8 mouse cellular contexts compared by ENCODE assay signal in the genomic region with DNA sequence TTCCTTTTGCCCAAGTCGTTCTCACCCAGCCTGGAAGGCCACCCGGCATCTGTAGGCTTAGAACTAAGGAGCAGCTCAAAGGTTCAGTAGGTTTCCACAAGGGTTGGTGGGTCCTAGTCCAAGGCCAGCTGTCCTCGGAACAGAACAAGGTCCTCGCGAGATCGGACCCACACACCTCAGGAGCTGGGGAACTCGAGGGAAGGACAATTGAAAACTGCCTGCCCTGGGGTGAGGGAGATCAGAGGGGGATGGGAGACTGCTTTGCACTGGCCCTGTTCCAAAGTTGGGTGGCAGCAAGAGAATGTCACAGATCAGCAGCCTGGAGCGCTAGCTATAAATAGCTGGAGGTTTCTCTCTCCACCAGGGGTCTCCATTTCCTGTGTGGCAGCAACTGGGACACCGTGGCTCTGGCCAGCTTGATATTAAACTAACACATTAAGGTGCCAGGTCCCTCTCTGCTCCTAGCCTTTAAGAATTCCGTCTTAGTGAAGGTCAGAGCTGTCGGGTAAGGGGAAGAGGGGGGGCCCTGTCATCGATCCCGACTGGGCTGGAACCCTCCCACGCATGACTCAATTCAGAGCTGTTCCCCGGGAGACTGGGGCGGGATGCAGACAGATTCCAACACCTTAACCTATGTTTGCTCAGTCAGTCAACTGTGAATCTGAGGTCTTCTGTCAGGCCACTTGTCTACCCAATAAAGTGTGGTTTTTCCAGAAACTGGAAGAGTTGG. TPM values are rescaled to one million over a fixed set of nuclear protein-coding genes. Genes with fewer than 3 reads are reported as not detected.
A peak's percentile ranks its signal among the peaks of the same experiment; 100 is the strongest.
DNase-seq lines count a peak whose midpoint lies in the region; ATAC-seq and TF ChIP-seq lines count a peak whose summit lies in the region.

No protein-coding gene starts in this region.

- no peaks in the 10 kb centered on the region for H3K9me3 ChIP-seq in limb, embryonic 14.5 days (ENCODE audit: control insufficient read depth, low read length)
- H3K9me3 ChIP-seq in midbrain, embryonic 16.5 days (replicated peaks; ENCODE audit: control insufficient read depth, low read length, poor library complexity, severe bottlenecking): no peaks in the 10 kb centered on the region

- peaks cover 31% of the 10 kb centered on the region for H3K36me3 ChIP-seq in limb, embryonic 14.5 days (ENCODE audit: control insufficient read depth, insufficient read depth, low read length)
- peaks cover 17% of the 10 kb centered on the region; the same call in 1 of the 2 replicates for H3K36me3 ChIP-seq in midbrain, embryonic 16.5 days (ENCODE audit: control insufficient read depth, insufficient read depth, low read length)
- H3K36me3 ChIP-seq in testis, adult 2 months (ENCODE audit: control insufficient read depth, insufficient read depth, low read length): no peaks in the 10 kb centered on the region

- no peak for TF ChIP-seq CTCF in testis, adult 2 months (IDR thresholded peaks at IDR 0.05; ENCODE audit: control insufficient read depth, insufficient read depth, insufficient replicate concordance, low read depth, low read length)

- H3K4me2 ChIP-seq in limb, embryonic 14.5 days (replicated peaks; ENCODE audit: low read depth, low read length, severe bottlenecking): peak overlapping the region; percentile 74
- H3K4me2 ChIP-seq in midbrain, embryonic 16.5 days (ENCODE audit: low read length): peak overlapping the region; percentile 67

- peak overlapping the region; percentile 95 for H3K4me3 ChIP-seq in limb, embryonic 14.5 days (replicated peaks; ENCODE audit: low read length)
- peak overlapping the region; percentile 100 for H3K4me3 ChIP-seq in midbrain, embryonic 16.5 days (ENCODE audit: low read depth, low read length)
- no peak overlapping the region; the same call in 1 of the 2 replicates for H3K4me3 ChIP-seq in testis, adult 2 months (ENCODE audit: control insufficient read depth, low read depth, low read length)

- peak; percentile 18 for ATAC-seq in granulocyte monocyte progenitor cell, adult 5-6 weeks (replicated peaks; ENCODE audit: poor library complexity, severe bottlenecking)
- ATAC-seq in limb, embryonic 14.5 days (ENCODE audit: low FRiP score, low read depth): no peak
- ATAC-seq in midbrain, embryonic 16.5 days: peak; percentile 25

- H3K9ac ChIP-seq in limb, embryonic 14.5 days (ENCODE audit: low read depth, low read length, severe bottlenecking): peak overlapping the region; percentile 42; the same call in 1 of the 2 replicates
- H3K9ac ChIP-seq in midbrain, embryonic 16.5 days (ENCODE audit: low read depth, low read length): peak overlapping the region; percentile 70

- H3K27ac ChIP-seq in limb, embryonic 14.5 days (replicated peaks; ENCODE audit: low read depth, low read length): peak overlapping the region; percentile 46
- H3K27ac ChIP-seq in midbrain, embryonic 16.5 days (ENCODE audit: low read length): peak overlapping the region; percentile 50
- peak overlapping the region; percentile 82 for H3K27ac ChIP-seq in testis, adult 2 months (ENCODE audit: control insufficient read depth, insufficient read depth, low read depth, low read length)

- DNase-seq in 3T3-L1 (ENCODE audit: low read depth, low spot score) (peak; percentile 81), WW6 (ENCODE audit: low read depth, low spot score) (peak; percentile 43)
- DNase-seq in embryo, embryonic 10.5 days (ENCODE audit: low spot score): peak; percentile 86
- peak; percentile 91 for DNase-seq in kidney, adult 11 months
- peak; percentile 84 for DNase-seq in limb, embryonic 14.5 days (ENCODE audit: low spot score)

- no peak for TF ChIP-seq POLR2A in limb, embryonic 14.5 days (IDR thresholded peaks at IDR 0.05; ENCODE audit: borderline replicate concordance, extremely low read depth, insufficient read depth, insufficient read length)
- TF ChIP-seq POLR2A in testis, adult 2 months (IDR thresholded peaks at IDR 0.05; ENCODE audit: control insufficient read depth, low read depth, low read length): no peak

- H3K27me3 ChIP-seq in limb, embryonic 14.5 days (ENCODE audit: control insufficient read depth, insufficient read depth, low read length): no peaks in the 10 kb centered on the region
- H3K27me3 ChIP-seq in midbrain, embryonic 16.5 days (ENCODE audit: control insufficient read depth, insufficient read depth, low read depth, low read length): no peaks in the 10 kb centered on the region
- no peaks in the 10 kb centered on the region for H3K27me3 ChIP-seq in testis, adult 2 months (ENCODE audit: control insufficient read depth, insufficient read depth, low read length)

- peaks cover 13% of the 10 kb centered on the region for H3K4me1 ChIP-seq in limb, embryonic 14.5 days (ENCODE audit: control insufficient read depth, insufficient read depth, low read length)
- peaks cover 21% of the 10 kb centered on the region for H3K4me1 ChIP-seq in midbrain, embryonic 16.5 days (ENCODE audit: control insufficient read depth, insufficient read depth, low read length)
- peaks cover 15% of the 10 kb centered on the region for H3K4me1 ChIP-seq in testis, adult 2 months (ENCODE audit: control insufficient read depth, insufficient read depth, low read length)

- 15% methylated on average over 16 of the region's 16 CpGs for WGBS in limb, embryonic 14.5 days
- whole genome bisulfite sequencing in midbrain, embryonic 16.5 days: 11% methylated on average over 16 of the region's 16 CpGs

RNA-seq across cellular contexts. Expression of a gene that starts 1.0 kb away (rescaled TPM):
- total RNA-seq in granulocyte monocyte progenitor cell, adult 5-6 weeks (2014; fragmentation: Nextera tagmentation): 57.0 and 57.1 TPM in 2 replicates
- 38.9 and 47.3 TPM in 2 replicates for total RNA-seq in granulocyte monocyte progenitor cell, adult 5-6 weeks (2017)
- 157 and 199 TPM in 2 replicates for polyA plus RNA-seq in limb, embryonic 14.5 days (2012; rRNA removed)
- polyA plus RNA-seq in limb, embryonic 14.5 days (2014; fragmentation: Nextera tagmentation; extraction: Ambion mirVana): 174 and 194 TPM in 2 replicates
- 142 and 164 TPM in 2 replicates for polyA plus RNA-seq in midbrain, embryonic 16.5 days (2015; fragmentation: Nextera tagmentation; extraction: Ambion mirVana)
- 50.5 and 51.6 TPM in 2 replicates for polyA plus RNA-seq in testis, adult 2 months (2012; rRNA removed)

RNA-seq across cellular contexts. Expression of a gene that starts 7.1 kb away (rescaled TPM):
- 0.68 and 0.86 TPM in 2 replicates for total RNA-seq in granulocyte monocyte progenitor cell, adult 5-6 weeks (2014; fragmentation: Nextera tagmentation)
- 0.10 and 0.34 TPM in 2 replicates for total RNA-seq in granulocyte monocyte progenitor cell, adult 5-6 weeks (2017)
- 1.4 TPM in 2 replicates for polyA plus RNA-seq in limb, embryonic 14.5 days (2012; rRNA removed)
- polyA plus RNA-seq in limb, embryonic 14.5 days (2014; fragmentation: Nextera tagmentation; extraction: Ambion mirVana): 0.15 and 0.22 TPM in 2 replicates
- 1.4 and 1.7 TPM in 2 replicates for polyA plus RNA-seq in midbrain, embryonic 16.5 days (2015; fragmentation: Nextera tagmentation; extraction: Ambion mirVana)
- 16.6 and 16.9 TPM in 2 replicates for polyA plus RNA-seq in testis, adult 2 months (2012; rRNA removed)

RNA-seq across cellular contexts. Expression of a gene that starts 19.2 kb away (rescaled TPM):
- total RNA-seq in granulocyte monocyte progenitor cell, adult 5-6 weeks (2014; fragmentation: Nextera tagmentation): not detected in 2 replicates
- not detected in 2 replicates for total RNA-seq in granulocyte monocyte progenitor cell, adult 5-6 weeks (2017)
- 0.63 TPM in 1 of 2 replicates, not detected in the other for polyA plus RNA-seq in limb, embryonic 14.5 days (2012; rRNA removed)
- not detected in 2 replicates for polyA plus RNA-seq in limb, embryonic 14.5 days (2014; fragmentation: Nextera tagmentation; extraction: Ambion mirVana)
- not detected in 2 replicates for polyA plus RNA-seq in midbrain, embryonic 16.5 days (2015; fragmentation: Nextera tagmentation; extraction: Ambion mirVana)
- not detected in 2 replicates for polyA plus RNA-seq in testis, adult 2 months (2012; rRNA removed)

RNA-seq across cellular contexts. Expression of a gene that starts 22.5 kb away (rescaled TPM):
- total RNA-seq in granulocyte monocyte progenitor cell, adult 5-6 weeks (2014; fragmentation: Nextera tagmentation): 29.8 and 34.7 TPM in 2 replicates
- total RNA-seq in granulocyte monocyte progenitor cell, adult 5-6 weeks (2017): 16.3 and 28.0 TPM in 2 replicates
- polyA plus RNA-seq in limb, embryonic 14.5 days (2012; rRNA removed): 77.1 and 93.5 TPM in 2 replicates
- polyA plus RNA-seq in limb, embryonic 14.5 days (2014; fragmentation: Nextera tagmentation; extraction: Ambion mirVana): 41.9 and 49.2 TPM in 2 replicates
- 86.0 and 110 TPM in 2 replicates for polyA plus RNA-seq in midbrain, embryonic 16.5 days (2015; fragmentation: Nextera tagmentation; extraction: Ambion mirVana)
- polyA plus RNA-seq in testis, adult 2 months (2012; rRNA removed): 26.3 and 30.9 TPM in 2 replicates

RNA-seq across cellular contexts. Expression of a gene that starts 48.2 kb away (rescaled TPM):
- 34.8 and 58.3 TPM in 2 replicates for total RNA-seq in granulocyte monocyte progenitor cell, adult 5-6 weeks (2014; fragmentation: Nextera tagmentation)
- total RNA-seq in granulocyte monocyte progenitor cell, adult 5-6 weeks (2017): 17.9 and 24.5 TPM in 2 replicates
- 75.1 and 89.2 TPM in 2 replicates for polyA plus RNA-seq in limb, embryonic 14.5 days (2012; rRNA removed)
- polyA plus RNA-seq in limb, embryonic 14.5 days (2014; fragmentation: Nextera tagmentation; extraction: Ambion mirVana): 84.9 and 85.8 TPM in 2 replicates
- 79.7 and 83.8 TPM in 2 replicates for polyA plus RNA-seq in midbrain, embryonic 16.5 days (2015; fragmentation: Nextera tagmentation; extraction: Ambion mirVana)
- polyA plus RNA-seq in testis, adult 2 months (2012; rRNA removed): 19.4 and 23.4 TPM in 2 replicates
